Mouse (Mus musculus): ENCODE data around the gene Zfp986.
"Not testable (repeated sequence)": the region's sequence is repeated elsewhere in the genome, so short reads cannot be mapped to it uniquely, and the experiment has no call there.

Zfp986 gene

DNA sequence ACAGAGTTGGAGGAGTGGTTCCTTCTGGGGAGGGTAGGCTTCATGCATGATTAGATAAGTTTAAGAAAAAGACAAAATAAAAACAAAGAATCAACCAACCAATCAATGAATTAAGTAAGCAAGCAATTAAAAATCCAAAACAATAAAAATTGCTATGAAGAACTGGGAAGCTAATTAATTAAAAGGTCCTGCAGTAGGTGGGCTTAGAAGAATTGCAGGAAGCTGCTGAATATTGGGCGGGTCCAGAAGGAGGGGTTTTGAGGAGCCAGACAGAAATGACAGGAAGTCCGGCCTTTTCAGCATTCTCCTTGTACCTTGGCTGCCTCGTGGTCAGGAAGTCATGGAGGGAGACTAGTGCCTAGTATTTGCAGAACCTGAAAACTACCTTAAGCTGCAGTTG, at the start of gene Zfp986:
Gene Zfp986, plus strand, starts transcription at position 301 of the 400 bp plus-strand sequence.
- not testable (repeated sequence) for DNase-seq (ENCODE audit: extremely low spot score)

- DNase-seq (ENCODE audit: extremely low spot score) = not testable (repeated sequence)
Observed at GRCm38 (mm10) chr4:145819946-145820345, 48.6 kb upstream of the Zfp986 start.

DNA sequence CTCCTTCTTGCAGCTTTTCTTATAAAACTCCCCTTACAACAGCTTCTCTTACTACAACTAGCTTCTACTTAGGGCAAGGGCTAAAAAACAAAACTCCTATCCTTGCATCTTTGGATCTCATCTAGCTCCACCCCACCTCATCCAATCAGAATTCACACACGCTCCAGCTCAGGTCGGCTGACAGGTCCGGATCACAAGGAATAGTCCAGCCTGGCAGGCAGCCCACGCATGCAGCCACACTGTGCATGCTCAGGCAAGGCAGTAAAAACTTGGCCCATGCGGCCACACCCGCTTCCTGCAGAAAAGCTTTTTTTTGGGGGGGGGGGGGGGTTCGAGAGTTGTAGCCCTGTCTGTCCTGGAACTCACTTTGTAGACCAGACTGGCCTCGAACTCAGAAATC, 43.0 kb upstream of the Zfp986 start:
- not testable (repeated sequence) for DNase-seq (ENCODE audit: extremely low spot score)

- not testable (repeated sequence) for DNase-seq (ENCODE audit: extremely low spot score)
Observed at GRCm38 (mm10) chr4:145831328-145832062, 37.1 kb upstream of the Zfp986 start.

DNA sequence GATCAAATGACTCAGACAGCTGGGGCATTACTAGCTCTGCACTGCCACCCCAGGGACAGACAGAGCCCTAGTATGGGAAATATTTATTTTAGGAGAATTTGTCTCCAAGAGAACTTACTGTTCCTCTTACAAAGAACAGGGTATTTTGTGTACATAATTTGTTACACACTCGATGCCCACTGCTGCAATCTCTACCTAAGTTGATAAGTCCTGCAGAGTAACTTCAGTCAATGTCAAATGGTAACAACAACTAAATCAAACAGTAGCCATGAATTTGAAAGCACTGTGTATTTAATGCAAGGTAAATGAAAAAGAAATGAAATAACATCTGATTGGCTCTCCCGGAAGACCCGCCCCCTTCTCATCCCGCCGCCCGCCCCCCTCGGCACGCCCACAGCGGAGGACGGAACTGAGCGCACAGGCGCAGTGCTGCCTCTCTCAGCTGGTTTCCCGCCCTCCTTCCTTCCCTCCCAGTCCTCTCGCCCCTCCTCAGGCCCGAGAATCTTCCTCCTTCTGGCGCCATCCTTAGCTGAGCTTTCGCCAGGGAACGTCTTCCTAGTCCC, 32.2 kb upstream of the Zfp986 start:
- not testable (repeated sequence) for DNase-seq (ENCODE audit: extremely low spot score)

- peak; percentile 0 for DNase-seq (ENCODE audit: extremely low spot score)
Observed at GRCm38 (mm10) chr4:145836863-145837440, 31.6 kb upstream of the Zfp986 start.

DNA sequence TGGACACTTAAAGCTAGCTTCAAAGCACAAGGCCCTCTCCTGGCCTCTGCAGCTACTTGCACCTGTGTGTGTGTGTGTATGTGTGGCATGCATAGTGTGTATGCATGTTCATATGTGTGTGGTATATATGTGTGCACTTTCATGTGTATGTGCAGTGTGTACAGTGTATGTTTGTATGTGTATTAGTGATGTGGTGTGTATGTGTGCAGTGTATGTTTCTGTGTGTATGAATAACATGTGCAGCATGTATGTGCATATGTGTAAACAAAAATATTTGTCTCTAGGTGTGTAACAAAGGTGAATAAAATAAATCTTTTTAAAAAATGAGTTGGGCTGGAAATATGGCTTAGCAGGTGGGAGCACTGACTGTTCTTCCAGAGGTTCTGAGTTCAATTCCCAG, 21.8 kb upstream of the Zfp986 start:
- DNase-seq (ENCODE audit: extremely low spot score) = not testable (repeated sequence)

DNA sequence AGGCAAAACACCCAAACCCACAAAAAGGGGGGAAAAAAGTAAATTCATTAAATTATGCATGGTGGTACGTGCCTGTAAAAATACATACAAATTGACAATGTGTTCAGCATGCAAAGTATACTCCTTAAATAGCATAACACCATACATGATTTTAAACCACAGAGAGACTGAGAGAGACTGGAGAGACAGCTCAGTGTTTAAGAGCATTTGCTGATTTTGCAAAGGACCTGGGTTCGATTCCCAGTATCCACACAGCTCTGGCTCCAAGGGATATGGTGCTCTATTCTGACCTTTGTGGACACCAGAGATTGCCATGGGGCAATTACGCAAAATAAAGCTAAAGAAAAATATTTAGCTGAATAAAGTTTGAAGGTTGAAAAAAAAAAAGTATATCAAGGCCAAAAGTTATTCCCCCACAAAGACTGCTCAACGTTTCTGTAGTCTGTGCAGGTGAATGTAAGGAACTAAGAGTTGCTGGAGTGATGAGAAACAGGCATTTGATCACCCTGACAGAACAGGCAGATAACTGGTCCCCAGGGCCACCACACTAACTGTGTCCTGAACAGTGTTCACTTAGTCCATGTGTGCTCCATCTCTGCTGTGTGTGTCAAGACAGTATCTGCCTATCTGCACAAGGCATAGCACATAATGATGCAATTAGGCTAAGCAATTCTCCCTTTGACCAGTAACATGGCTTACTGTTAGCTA, 20.3 kb upstream of the Zfp986 start:
- DNase-seq (ENCODE audit: extremely low spot score) = not testable (repeated sequence)

GRCm38 (mm10) chr4:145848891-145849214, 19.7 kb upstream of the Zfp986 start:
- not testable (repeated sequence) for DNase-seq (ENCODE audit: extremely low spot score)

DNA sequence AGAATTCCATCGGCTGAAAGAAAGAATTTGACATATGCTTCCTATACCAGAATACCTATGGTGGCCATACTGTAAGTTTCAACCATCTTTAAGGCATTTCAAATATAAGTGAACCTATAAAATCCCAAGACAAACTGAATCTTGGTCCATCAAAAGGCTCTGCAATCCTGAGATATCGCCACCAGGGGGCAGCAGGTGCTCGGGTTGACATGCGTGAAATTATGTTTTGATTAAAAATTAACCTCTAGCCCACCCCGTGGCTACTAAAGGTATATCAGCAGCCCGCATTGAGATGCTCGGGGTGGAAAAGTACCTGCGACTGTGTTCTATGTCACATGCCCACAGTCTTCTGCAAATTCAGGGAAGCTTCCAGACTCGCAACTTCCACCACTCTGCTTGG, 17.2 kb upstream of the Zfp986 start:
- DNase-seq (ENCODE audit: extremely low spot score) = not testable (repeated sequence)

GRCm38 (mm10) chr4:145863872-145864271, 4.7 kb upstream of the Zfp986 start:
- not testable (repeated sequence) for DNase-seq (ENCODE audit: extremely low spot score)

All from embryo, embryonic 9.5 days (tissue).